Mouse (Mus musculus) urinary bladder, postnatal 25 days (tissue): Measurements from ENCODE around the gene Wdr41.

Experiments
- DNase-seq: peaks from one replicate; pipeline ENCODE4 v3.0.0; 2022; ENCODE audit warnings: low spot score

Gene Wdr41

DNA sequence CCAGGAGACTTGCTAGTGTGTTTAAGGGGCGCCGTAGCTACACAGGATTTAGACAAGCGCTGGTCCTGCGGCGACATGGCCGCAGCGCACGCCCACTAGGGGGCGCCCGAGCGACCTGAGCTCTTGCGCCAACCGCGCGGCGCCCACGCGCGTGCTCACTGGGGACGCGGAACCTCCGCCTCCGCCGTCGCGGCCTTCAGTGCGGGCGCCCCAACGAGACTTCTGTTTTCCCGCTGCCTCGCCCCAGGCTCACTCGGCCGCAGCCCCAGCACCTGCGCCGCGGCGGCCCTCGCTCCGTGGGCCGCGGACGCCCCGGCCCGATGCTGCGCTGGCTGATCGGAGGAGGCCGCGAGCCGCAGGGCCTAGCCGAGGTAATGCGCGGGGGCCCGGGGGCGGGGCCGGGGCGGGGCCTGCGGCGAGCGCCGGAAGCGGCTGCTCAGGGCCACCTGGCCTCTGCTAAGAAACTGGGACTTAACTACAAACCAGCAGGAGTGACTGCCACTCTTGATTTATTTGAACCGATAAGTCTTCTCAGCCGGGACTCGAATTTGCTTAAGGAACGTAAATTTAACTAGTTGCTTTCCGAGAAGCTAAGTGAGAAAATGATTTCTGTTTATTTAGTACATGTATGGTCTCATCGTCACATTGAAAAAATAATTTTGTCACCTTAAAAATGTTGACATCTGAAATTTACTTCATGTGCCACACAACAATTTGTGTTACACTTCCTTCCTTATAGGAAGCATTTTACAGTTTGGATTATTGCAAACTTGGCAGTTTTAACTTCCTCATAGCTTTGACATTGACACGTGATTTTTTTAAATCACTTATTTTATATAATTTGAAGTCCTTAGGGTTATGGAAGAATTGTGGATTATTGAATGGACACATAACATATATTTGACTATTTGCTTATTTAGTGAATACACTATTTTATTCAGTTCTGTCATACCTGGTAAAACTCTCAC lies at the start of gene Wdr41:
Wdr41 (plus strand) TSS at position 126 of the 968 bp plus-strand sequence.
- peak; percentile 93 for DNase-seq

DNA sequence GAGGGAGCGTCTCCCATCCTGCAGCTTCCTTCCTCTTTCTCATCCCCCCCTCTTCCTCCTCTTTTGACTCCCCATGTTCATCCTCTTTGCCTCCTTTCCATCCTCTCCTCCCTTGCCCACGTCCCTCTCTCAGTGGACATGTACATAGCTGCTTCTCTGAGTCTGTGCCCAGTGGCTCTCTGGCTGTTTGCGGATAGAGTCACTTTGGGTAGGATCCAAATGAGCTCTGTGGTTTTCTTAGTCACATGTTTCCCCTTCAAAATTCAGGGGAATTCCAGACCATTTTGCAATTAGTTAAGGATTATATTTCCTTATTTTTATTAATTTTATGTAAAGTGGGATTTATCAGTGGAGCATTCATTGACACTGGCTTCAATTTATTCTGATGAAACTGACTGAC lies 48.1 kb upstream of the Wdr41 start:
- DNase-seq = no peak

DNA sequence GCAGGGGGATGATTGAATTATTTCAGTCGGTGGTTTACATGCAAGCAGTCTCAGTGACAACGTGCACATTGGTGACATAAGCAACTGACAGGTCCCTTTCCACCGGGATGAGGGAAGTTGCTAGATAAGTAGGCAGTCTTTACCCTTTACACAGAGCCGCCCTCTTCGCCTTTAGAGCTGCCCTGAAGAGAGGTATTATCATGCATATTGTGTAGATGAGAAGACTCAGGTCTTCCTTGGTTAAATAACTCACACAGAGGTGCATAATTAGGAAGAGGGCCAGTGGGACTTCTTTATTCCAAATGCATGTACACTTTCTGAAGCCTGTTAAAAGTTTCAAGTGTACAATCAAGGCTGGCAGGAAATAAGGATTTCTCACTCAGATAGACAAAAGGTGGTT lies 37.7 kb upstream of the Wdr41 start:
- DNase-seq = no peak

DNA sequence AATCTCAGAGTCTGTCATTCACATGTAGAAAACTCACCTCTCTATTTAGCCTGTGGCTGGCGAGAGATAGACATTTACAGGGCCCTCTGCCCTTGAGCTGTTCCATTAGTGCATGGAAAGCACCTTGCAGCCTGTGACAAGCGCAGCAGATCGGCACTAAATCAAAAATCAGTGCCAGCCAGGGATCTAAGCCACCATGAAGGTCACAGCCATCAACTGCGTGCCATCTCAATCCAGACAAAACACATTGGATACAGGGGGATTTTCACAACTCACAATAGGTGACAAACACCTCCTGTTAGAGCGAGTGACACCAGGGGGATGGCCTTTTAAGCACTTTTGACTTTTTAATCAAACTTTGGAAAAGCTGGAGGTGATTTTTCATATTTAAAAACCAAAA lies 36.0 kb upstream of the Wdr41 start:
- DNase-seq = no peak

DNA sequence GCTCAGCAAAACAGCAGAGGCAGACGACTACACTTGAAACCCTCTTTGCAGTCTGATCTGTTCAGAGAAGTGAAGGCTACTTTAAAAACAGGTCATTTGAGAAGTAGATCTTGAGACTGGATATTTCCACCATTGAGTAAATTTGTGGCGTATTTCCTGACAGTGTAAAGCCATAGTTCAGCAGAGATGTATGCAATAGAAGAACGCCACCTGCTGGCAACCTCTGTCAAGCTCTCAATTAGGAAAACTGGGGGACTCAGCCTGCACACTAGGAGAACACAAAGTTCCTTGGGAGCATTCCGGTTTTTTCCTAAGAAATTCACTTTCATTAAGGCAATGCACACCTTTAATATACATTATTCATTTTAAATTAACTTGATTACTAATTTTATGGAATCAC lies 34.9 kb upstream of the Wdr41 start:
- DNase-seq = peak; percentile 56

DNA sequence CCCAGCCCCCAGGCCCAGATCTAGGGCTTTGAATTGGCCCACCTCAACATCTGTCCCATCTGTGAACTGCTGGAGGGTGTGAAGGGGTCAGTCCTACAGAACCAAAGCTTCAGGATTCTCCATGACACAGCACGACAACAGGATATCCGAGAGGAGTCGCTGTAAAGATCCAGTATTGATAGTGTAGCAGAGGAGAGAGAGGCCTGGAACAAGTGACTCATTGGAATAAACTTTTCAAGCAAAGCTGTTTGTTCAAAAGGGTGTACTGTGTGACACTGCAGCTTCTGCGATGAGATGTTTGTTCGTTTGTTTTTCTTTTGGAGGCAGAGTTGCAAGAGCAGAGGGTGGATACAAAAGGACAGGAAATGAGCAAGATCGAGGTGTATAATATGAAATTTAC lies 20.2 kb upstream of the Wdr41 start:
- no peak for DNase-seq

DNA sequence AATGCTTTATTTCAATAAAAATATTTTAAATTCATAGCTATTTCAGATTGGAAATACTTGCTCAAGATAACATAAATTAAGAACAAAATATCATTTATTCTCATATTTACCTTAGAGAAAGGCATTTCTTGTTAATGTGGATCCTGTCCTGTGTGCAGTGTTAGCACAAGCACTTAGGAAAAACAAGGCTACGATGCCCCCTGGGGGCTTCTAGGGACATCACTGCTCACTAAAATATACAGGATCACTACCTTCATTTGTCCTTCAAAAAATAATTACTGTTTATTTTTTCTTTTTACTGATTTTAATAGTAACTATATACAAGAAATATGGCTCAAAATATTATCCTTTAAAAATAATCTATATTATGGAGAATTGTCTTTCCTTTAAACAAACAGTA lies 18.2 kb upstream of the Wdr41 start:
- DNase-seq = no peak

DNA sequence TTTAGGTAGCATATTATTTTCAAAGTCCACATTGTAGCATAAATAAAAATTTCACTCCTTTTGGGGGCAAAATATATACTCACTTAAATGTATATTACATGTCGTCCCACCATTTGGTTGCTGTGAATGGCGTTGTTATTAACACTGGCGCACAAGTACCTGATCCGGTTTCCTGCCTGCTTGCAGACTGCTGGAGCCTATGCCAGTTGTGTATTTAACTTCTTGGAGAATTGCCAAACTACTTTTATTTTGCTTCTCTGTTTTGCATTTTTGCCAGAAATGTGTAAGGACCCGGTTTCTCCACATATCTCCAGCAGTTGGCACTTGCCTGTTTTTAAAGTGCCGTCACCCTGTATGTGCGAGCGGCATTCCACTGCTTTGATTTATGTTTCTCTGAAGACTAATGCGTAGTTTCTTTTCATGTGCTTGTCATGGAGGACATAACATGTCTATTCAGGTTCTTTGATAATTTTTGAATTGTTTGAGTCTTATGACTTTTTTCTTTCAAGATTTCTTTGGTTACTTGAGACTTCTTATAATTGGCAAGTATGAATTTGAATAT lies 6.1 kb upstream of the Wdr41 start:
- DNase-seq = no peak

DNA sequence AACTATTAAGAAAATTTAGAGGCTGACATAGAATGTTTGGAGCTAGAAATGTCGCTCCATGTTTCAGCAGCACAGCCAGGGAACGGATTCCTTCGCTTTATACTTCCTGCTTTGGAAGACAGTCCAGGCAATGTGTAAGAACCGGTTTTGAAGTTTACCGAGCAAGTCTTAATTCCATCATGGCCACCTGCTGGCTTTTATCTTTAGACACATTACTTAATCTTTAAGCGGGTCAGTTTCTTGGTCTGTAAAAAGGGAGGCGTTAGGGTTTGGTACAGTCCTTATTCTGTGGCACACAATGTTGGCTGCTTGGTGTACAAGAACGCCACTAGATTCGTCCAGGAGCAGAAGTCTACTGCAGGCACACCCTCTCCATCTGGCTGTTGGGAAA lies 321 bp upstream of the Wdr41 start:
- DNase-seq = no peak

DNA sequence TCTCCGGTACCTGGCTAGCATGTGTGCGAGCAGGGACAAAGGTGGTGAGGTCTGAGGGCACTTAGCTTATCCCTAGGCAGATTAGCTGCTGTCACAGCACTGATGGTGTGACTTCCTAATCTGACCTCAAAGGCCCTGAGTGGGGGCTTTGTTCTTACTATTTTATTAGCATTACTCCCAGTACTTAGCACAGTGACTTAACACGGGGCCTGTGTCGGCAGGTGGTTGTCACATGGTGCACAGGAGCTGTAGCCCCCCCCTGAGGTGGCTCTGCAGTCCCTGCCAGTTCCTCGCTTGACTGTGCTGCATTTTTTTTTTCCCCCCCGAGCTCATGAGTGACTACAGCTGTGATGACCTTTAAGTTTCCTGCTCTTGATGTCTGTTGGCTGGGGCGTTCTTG lies 2.9 kb downstream of the Wdr41 start:
- DNase-seq = no peak

DNA sequence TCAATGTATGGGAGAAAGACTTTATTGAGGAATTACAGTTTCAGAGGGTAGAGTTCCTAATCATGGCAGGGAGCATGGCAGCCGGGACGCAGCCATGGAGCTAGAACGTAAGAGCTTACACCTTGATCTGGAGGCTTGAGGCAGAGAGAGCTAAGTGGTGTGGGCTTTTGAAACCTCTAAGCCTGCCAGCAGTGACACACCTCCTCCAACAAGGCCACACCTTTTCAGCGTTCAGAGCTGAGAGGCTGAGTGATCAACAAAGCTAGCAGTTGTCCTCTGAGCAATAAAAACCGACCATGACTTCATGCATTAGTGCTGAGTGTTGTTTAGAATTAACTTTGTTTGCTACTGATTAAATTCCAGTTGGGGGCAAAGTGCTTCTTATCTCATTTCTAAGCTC lies 14.4 kb downstream of the Wdr41 start:
- no peak for DNase-seq

DNA sequence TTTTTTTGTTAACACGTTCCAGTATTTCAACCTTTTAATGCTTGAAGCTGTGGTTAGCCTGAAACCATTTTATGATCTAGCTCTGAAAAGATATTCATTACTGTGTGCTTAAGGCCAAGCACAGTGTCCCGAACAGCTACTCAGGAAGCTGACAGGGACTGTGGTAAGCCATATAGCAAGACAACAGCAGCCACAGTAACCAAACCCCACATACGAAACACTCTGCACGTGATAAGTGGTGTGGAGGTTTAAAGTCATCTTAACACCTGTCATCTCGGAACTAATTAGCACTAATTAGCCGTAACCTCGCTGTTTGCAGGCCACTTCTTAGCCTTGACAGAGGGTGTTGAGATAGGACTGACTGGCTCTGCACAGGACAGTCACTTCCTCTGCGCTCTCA lies 31.1 kb downstream of the Wdr41 start:
- DNase-seq = no peak

DNA sequence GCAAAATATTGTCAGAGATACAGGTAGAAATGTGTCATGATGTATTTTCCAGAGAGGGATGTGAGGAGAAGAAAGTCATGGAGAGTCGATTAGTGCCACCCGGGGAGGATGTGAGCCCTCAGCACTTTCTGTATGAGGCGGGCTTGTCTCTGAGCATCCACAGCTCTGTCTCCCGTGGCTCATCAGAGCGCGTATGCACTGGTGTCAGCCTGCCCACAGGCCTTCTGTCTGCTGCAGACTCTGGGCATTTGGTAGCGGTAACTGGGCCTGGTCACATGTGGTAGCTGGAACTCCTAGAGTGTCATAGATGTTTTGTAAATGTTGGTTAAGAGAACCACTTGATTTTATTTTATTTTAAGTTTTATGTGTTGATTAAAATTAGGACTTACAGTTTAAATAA lies 33.1 kb downstream of the Wdr41 start:
- DNase-seq = no peak

DNA sequence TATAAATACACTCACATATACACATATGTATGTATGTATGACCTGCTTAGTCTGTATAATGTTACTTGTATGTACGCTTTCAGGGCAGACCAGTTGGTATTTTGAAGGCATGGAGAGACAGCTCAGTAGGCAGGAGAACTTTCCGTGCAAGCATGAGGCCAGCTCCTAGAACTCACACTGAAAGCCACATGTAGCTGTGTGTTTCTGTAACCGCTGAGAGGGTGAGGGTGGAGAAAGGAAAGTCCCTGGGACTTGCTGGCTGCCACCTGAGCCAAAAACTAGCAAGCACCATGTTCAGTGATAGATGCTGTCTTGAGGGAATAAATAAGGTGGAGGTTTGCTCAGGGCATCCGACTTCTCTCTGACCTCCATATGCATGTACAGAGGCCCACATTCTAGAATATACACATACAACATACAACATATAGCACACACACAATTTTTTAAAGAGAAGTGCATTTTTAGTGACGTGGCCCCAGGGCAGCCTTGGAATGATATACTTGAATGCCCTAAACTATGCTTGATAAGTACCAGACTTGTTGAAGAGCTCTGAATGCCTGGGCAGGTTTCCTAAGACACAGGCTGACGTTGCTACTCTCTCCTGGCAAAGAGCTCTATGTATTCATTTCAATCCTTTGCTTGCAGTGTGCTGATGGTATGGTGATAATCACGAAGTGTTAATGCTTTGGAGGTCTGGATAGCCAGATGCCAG lies 35.6 kb downstream of the Wdr41 start:
- DNase-seq = no peak

DNA sequence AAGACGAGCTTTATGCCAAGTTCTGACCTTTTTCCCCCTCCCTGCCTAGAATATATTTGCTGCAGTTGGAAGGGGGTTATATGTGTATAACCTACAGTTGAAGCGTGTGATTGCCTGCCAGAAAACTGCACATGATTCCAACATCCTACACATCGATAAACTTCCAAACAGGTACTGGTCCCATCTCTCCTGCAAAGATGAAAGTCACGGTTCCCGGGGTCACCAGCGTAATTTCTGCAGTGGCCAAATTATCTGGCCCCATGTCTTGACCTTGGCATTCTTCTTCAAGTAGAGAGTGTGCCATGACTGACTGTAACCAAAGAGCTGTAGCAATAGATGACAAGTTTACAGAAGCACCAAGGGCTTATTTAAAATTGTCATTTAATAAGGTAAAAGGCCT lies 41.1 kb downstream of the Wdr41 start:
- DNase-seq = no peak

DNA sequence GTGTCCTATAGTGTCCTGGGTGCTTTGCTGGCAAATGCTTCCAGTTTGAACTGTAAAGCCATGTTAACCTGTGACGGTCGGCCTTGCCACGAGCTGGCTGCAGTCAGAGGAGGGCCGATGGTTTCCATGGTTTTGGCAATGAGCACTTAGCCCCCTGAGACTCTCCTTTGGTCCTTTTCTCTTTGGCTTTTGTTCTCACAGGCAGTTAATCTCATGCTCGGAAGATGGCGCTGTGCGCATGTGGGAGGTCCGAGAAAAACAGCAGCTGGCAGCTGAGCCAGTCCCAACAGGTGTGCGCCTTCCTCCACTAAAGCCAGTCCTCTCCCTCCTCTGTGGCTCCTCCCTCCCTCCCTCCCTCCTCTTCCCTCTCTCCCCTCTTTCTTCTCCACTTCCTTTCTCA lies 41.8 kb downstream of the Wdr41 start:
- DNase-seq = peak; percentile 42

DNA sequence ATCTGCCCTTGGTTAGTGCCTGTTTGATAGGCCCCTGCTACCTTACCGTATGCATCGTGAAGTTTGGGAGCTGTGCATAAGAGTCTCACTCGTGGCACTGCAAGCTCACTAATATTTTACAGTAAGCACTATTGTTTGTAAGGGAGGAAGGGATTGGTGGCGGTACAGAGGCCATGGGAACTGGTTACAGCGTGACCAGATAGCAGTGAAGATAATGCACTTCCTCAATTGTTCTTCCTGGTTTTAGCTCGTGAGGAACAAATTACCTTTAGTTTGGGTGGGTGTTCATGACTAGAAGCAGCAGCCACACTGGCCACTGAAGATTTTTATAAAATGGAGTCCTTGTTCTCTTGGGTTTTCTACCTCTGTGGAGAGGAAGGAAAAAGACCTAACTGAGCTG lies 43.2 kb downstream of the Wdr41 start:
- DNase-seq = no peak

DNA sequence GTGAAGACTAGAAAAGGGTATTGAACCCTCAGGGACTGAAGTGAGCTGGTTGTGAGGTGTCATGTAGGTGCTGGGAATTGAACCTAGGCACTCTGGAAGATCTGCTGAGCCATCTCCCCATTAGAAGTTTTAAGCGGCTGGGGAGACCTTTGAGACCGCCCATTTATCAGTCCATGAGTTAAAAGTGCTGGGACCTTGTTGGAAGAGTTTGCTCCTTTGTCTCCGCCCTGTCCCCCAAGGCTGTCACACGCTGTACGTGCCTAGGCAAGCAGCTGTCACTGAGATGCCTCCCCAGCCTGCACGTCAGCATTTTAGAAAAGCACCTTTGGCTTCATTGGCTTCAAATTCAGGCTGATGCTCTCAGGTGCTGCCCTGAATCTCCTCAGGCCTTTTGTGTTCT lies 44.1 kb downstream of the Wdr41 start:
- DNase-seq = no peak

DNA sequence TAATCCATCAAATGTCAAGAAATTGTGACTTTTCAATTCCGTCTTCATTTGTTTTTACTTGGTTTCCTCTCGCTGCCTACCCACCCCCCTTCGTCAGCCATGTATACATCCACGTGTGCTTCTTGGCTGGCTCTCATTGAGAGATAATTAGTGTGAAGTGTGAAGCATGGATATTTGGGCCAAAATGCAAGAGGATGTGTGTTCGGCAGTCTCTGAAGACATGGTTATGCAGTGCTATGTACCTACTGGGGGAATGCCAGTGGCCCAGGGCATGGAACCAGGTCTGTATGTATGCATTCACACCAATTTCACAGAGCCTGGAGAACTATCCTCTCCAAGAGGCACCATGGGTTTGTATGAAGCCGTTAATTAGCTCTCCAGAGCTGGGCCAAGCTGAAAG lies 54.7 kb downstream of the Wdr41 start:
- DNase-seq = no peak

DNA sequence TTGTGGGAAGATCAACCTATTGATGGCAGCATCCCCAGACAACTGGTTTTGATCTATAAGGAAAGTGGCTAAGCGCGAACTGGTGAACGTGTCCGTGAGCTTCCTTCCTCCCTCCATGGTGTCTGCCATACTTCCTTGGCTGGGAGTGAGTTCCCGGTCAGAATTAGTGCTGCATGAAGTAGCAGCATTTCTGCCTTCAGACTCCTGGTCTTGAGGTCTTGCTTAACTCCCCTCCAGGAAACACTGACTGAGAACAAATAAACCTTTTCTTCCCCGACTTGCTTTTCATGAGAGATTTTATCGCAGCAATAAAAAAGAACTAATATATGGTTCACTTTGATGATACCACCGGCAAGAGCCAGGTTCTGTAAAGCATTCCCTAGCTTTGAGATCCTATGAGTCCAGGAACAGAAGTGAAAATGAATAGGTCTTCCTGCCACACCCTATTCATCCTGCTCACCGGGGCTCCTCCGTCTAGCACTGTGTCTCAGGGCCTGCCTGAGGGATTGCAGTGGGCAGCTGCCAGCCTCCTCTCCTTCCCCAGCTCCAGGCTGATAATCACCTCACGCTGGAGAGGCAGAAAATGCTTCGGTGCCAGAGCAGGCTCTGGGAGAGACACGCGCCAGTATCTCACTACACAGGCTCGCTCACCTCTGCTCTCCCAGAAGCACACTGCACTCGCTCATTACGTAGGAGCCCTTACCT lies 56.1 kb downstream of the Wdr41 start:
- DNase-seq = no peak

DNA sequence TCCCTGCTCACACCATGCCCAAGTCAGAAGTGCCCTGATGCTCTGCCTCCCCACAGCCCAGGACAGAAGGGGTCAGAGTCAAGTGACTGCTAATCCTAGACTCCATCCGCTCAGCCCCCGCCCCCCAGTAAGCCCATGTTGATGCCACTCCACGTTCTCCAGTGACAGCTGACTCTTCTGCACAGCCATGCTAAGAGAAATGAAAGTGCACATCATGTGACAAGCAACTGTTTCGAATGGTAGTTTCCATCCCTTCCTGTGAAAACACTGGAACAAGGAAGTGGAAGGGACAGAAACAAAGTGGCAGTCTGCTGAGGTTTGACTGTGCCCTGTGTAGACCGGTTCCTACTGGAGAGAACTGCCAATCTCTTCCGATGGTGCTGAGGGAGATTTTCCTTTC lies 56.8 kb downstream of the Wdr41 start:
- DNase-seq = no peak

DNA sequence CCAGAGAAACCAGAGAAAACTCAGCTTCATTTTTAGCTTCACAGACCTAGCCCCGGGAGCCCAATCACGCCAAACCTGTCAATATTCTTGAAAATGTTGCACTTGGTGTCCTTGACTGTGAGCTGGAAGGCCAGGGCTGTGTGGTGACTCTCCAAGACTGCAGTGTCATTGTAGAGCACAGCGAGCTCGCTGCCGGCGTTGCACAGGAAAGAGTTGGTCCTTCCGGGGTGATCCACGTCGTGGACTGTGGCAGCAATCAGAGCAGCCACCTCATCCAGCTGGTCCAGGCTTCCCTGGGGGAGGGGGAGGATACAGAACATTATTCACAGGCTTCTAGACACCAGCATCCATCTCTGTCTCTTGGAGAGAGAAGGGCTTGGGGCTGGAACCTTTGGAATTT lies 58.0 kb downstream of the Wdr41 start:
- DNase-seq = no peak

DNA sequence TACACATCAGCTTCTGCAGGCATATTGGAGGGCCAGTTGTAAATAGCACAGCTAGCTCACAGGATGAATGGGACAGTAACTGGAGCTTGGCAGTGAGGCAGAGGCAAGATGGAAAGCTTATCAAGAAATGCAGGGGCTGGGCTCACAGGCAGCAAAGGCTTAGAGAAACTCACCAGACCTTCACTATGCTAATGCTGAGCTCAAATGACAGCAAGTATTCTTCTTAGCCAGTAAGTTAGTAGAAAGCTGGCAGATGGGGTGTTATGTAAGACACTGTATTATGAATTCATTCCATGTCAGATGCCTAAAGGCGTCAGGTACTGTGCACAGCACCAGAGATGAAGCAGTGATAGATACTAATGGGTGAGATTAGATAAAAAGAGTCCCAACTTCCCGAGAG lies 58.6 kb downstream of the Wdr41 start:
- DNase-seq = no peak
